Mouse (Mus musculus): ENCODE data around the gene Rbfox3.

Rbfox3 gene

DNA sequence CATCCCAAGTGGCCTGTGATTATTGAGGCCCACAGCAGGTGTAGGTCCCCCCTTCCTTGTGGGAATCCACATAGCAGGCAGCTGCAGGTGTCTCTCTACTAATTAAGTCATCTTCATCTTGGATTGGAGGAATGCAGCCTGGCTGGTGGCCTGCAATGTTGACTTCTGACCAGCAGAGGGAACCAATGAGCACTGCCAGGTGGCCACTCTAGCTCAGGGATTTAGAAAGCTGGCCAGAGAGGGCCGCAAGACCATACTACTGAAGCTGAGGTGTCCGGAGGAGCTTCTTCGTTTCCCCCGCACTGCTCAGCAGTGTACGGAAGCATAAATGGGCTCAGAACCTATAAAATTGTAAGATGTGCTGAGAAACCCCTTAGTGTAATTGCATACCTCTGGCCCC, 403.5 kb downstream of the Rbfox3 start:
- DNase-seq (ENCODE audit: inconsistent ontology term), result peak; percentile 54

GRCm38 (mm10) chr11:118507095-118507494, 404.3 kb downstream of the Rbfox3 start:
- DNase-seq (ENCODE audit: inconsistent ontology term), result no peak

DNA sequence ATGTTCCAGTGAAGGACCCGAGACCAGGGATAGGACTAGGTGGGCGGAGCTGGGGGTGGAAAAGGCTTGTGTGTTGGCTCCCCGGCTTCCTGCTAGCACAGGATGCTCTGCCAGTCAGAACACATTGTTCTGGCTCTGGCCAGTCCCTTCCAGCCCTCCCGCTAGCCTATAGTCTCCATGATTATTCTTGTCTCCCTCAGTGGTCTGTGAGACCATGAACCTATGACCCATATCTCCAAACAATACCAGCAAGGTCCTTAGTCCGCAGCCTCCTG, 407.3 kb downstream of the Rbfox3 start:
- DNase-seq (ENCODE audit: inconsistent ontology term), result no peak

- no peak for DNase-seq (ENCODE audit: inconsistent ontology term)
Observed at GRCm38 (mm10) chr11:118503418-118504179, 407.8 kb downstream of the Rbfox3 start.

- no peak for DNase-seq (ENCODE audit: inconsistent ontology term)
Observed at GRCm38 (mm10) chr11:118502990-118503389, 408.4 kb downstream of the Rbfox3 start.

DNA sequence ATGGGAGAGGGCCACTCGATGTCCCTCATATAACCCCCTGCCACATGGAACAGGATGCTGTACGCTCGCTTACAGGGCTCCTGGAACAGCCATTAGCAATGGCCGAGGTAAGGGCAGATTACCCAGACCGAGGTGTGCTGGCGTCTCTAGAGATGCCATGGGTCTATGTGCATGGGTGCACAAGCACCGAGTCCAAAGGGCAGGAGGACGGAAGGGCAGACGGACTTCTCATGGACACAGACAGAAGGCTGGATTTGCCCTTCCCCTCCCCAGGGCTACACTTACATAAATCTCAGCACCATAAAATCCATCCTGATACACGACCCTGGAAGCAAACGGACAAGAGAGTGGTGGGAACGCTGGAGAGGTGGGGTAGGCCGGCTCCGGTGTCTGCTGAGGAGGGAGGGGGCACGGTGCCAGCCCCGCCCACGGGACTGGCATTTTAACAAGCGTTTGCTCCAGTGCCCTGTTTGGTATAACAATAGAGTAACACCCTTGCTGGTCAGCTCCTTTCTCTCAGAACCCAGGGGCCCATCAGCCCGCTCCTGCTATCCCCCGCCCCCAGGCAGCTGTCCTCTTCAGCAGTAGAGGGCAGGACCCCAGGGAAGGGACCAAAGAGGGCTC, 415.2 kb downstream of the Rbfox3 start:
- DNase-seq (ENCODE audit: inconsistent ontology term), result peak; percentile 52

- no peak for DNase-seq (ENCODE audit: inconsistent ontology term)
Observed at GRCm38 (mm10) chr11:118495065-118495464, 416.3 kb downstream of the Rbfox3 start.

- DNase-seq (ENCODE audit: inconsistent ontology term), result no peak
Observed at GRCm38 (mm10) chr11:118494001-118494737, 417.2 kb downstream of the Rbfox3 start.

DNA sequence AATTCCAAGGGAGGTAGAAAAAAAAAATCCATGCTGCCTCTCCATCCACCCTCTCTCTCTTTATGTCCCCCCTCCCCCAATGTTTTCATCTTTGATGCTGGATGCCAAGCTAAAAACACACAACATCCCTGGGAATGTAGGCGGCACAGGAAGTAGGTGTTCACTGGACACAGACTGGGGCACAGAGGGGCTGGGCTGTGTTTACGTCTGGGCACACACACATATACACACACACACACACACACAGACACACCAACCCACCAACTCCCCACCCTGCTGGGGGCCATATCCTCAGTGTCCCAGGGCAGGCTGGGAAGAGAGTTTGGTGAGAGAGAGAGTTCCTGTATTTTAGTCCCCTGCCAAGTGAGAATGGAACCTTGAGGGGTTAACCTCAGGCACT, 417.9 kb downstream of the Rbfox3 start:
- no peak for DNase-seq (ENCODE audit: inconsistent ontology term)

DNA sequence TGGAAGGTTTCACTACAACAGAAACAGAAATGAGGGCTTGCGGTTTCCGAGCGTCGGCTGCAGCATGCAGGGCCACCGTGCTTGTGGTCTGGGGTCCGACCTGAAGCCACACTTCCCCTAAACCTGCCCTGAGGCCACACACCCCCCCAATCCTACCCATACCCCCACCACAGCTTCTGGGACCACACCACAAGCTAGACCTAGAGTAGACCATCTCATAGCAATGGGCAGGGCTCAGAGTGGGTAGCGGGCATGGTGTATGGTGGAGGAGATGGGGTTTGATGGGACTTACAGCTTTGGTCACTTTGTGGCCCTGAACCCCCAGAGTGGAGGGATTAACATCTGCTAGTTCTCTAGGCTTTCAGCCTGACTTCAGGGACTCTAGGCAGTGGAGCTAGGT, 420.2 kb downstream of the Rbfox3 start:
- no peak for DNase-seq (ENCODE audit: inconsistent ontology term)

DNA sequence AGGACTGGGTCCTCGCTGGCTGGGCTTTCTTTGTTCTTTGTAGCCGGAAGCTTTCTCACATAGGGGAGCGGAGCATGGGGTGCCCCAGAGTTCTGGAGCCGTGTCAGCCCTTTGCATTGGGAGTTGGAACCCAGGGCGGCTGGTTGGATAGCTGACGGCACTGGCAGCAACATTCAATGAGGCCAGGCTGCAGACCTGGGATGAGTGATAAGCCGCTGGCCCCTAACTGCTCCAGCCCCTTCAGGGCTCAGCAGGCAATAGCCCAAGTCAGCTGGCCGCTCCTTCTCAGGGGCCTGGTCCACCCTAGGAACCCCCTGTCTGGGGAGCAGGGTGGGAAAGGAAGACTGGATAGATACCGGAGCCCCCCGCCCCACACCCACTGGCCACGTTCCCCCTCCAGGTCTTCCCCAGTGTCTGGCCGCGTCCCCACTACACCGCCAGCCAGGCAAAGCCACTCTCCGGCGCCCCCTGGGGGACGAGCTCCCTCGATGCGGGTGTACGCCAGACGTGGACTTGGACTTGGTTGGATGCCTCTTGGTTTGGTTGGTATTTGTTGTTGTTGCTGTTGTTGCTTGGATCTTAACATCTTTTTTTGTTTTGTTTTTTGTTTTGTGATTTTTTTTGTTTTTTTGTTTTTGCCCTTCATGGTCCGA, 420.7 kb downstream of the Rbfox3 start:
- peak; percentile 51 for DNase-seq (ENCODE audit: inconsistent ontology term)

DNA sequence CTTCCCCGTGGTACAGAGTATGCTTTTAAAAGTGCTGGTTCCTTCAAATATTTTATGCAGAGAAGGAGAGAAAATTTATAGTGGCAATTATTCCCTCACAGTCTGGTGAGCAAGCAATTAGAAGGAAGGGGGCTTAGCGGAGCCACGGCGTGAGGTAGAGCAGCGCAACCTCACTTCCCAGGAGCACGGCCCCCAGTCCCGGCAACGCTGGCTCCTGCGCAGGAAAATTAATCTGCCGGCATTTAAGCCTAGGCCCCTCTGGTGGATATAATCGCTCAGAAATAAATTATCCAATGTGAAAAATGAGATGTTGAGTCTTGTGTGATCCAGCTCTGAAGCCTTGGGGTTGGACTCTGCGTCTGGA, 422.5 kb downstream of the Rbfox3 start:
- no peak for DNase-seq (ENCODE audit: inconsistent ontology term)

DNA sequence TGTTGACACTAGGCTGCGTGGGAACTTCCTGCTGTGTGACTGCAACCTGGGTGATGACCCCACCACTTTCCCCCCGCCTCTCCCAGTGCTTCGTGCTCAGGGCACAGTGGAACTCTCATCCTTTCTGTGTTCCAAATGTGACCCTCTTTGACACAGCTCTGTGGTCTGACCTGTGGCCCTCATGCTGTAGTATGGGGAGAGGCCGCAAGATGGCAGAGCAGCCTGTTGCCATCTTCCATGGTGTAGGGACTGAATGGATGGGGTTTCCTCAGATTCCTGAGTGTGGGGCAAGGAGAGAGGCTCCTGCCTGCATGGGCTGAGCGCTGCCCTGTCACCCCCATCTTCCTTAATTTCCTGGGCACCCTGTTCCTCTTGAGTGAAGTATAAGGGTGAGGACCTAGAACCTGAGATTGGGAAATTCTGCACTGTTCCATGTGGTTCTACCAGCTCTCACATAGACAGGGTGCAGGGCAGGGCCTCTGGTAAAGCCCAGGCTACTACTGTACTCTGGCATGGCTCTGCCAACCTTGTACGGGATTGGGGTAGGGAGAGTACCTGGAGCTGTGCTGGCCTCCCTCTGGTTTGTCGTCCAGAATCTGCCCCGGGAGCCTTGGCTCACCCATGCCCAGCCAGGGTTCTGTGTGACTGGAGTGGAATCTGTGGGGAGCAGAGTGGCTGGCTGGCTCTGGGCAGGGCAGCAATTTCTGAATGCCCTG, 423.0 kb downstream of the Rbfox3 start:
- no peak for DNase-seq (ENCODE audit: inconsistent ontology term)

DNA sequence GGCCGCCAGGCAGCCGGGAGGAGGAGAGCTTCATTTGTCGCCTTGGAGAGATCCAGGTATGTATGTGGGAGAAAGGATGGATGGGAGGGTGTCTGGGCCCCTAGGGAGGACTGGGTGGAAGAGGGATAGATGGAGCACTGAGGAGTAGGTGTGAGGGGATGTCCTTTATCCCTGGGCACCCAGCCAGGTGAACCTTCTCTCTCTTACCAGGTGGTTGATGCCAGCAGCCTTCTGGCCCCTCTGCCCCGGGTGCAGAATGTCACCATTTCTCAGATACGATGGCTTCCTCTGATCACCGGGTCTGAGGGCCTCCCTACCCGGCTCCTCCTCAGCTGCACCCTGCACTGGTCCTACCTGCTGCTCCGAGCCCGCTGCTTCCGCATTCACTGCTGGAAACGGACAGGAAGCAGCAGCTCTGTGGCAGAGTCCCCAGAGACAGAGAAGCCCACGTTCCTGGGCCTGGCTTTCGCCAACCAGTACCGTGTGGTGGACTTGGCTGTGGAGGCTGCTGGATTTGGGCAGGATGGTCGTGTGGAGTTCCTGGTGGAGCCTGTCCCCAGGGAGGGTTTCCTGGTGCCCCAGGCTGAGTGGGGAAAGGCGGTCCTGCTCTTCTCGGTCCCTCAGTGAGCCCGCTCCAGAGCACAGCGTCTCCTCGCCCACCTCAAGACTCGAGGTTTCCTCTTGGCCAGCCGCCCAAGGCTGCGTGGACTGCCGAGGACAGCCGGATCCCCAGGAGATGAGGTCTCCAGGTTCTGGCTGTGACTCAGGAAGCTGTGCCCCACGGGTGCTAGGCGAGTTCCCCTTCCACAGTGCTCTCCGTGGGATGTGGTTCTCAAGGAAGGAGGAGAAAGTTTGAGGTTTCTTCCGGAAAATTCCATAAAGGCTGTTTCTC, 424.3 kb downstream of the Rbfox3 start:
- DNase-seq (ENCODE audit: inconsistent ontology term), result no peak

GRCm38 (mm10) chr11:118486281-118486680, 425.1 kb downstream of the Rbfox3 start:
- DNase-seq (ENCODE audit: inconsistent ontology term), result no peak

- no peak for DNase-seq (ENCODE audit: inconsistent ontology term)
Observed at GRCm38 (mm10) chr11:118485780-118486179, 425.6 kb downstream of the Rbfox3 start.

DNA sequence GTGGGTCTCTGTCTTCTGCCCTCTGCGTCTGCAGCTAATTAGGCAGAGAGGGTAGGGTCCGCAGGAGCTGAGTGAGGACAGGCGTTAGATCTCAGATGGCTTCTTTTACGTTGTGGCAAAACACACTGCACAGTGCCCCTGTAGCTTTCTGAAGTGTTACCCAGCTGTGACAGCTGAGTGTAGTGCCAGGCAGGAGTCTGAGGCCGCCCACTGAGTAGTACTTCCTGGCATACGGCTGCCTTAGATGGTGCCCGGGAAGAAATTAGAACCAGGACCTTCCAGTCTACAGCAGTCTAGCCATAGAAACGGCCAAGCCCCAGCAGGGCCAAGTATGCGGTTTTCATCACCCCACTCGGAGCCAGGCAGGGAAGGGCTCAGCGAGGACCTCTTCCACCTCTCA, 426.1 kb downstream of the Rbfox3 start:
- no peak for DNase-seq (ENCODE audit: inconsistent ontology term)

- DNase-seq (ENCODE audit: inconsistent ontology term), result no peak
Observed at GRCm38 (mm10) chr11:118484169-118484568, 427.2 kb downstream of the Rbfox3 start.

DNA sequence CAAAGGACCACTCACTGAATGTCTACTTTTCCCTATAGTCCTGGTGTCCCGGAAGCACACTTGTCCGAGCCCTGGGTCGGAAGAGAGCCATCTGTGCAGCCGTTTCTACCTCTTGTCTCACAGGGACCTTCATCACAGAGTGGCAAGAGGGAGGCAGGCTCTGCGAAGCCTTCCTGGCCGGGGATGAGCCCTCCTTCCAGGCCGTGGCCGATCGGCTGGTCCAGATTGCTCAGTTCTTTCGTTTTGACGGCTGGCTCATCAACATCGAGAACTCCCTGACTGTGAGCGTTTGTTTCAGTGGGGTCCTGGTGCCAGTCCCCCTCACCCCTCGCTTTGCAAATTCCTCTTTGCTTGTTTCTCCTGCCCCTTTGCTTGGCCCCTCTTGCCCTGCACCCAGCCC, 429.6 kb downstream of the Rbfox3 start:
- DNase-seq (ENCODE audit: inconsistent ontology term), result no peak

GRCm38 (mm10) chr11:118481231-118481630, 430.2 kb downstream of the Rbfox3 start:
- no peak for DNase-seq (ENCODE audit: inconsistent ontology term)

- no peak for DNase-seq (ENCODE audit: inconsistent ontology term)
Observed at GRCm38 (mm10) chr11:118479776-118480175, 431.6 kb downstream of the Rbfox3 start.
